Mouse (Mus musculus): ENCODE results near the gene Platr25.
"Not testable (repeated sequence)": the region's sequence is repeated elsewhere in the genome, so short reads cannot be mapped to it uniquely, and the experiment has no call there.

The Platr25 gene

GRCm38 (mm10) chr13:62760432-62761415 lies at the start of gene Platr25:
Gene Platr25 (minus strand): TSS chr13:62760709.
- peak; percentile 26 for DNase-seq (ENCODE audit: low read depth, low spot score)

GRCm38 (mm10) chr13:62807981-62808380 lies 47.5 kb upstream of the Platr25 start:
- DNase-seq (ENCODE audit: low read depth, low spot score), result not testable (repeated sequence)

DNA sequence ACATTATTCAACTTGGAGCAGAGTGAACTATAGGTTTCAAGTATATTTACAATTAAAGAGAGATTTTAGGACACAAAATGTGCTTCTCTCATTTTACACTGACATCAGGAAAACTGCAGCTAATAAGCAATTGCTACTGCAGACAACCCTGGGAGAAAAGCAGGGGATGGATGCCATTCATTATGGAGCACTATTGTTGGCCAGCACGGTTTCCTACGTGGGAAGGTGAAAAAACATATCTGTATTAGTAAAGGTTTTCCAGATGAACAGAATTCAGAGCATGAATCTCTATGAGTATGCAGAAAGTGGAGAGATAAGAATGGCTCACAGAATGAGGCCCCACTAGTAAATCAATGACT lies 25.6 kb upstream of the Platr25 start:
- not testable (repeated sequence) for DNase-seq (ENCODE audit: low read depth, low spot score)

DNA sequence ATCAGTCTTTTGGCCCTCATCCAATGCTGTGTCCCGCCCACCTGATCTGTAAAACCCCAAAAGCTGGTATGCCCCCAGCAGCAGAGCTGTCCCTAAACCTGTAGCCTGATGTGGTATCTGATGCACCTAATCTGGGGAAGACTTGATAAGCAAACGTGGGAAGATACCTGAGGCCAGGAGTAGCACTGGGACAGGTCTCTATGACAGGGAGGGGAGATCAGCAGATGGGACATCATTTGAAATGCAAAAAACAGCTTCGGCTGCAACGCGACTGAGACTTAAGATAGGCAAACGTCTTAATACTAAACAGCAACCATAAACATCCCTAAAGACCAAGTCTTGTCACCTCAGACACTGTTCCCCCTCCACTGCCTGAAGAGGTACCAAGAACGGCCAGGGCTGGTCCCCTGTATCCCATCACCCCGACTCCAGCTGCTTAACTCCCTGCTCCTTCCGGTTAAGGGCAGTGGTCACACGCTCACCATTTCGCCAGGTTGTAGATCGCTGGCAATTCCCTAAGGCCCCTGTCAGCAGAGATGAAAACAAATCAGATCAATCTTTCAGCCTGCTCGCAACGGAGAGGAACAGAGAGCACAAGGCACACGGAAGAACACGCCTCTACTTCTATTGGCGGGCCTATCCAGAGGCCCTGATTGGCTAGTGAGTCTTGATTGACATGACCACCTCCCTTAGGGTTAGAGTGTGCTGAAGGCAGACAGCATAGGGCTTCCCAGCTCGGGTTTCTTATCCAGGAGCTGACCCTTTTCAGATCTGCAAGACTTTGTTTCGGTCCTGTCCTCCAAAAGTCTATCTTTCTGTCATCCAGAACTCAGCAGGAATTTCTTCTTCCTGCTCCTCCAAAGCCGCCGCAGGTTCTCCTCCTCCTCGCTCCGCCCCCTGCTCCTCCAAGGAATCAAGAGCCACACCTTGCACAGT lies 25.0 kb upstream of the Platr25 start, which contains the start of gene Gm5141:
Gene Gm5141 (minus strand): TSS at position 610 of the 936 bp plus-strand sequence.
- not testable (repeated sequence) for DNase-seq (ENCODE audit: low read depth, low spot score)

- not testable (repeated sequence) for DNase-seq (ENCODE audit: low read depth, low spot score)
These were observed 3.3 kb upstream of the Platr25 start for GRCm38 (mm10) chr13:62763806-62764205.

- no peak for DNase-seq (ENCODE audit: low read depth, low spot score)
These were observed 27.2 kb downstream of the Platr25 start for GRCm38 (mm10) chr13:62733322-62733721.

DNA sequence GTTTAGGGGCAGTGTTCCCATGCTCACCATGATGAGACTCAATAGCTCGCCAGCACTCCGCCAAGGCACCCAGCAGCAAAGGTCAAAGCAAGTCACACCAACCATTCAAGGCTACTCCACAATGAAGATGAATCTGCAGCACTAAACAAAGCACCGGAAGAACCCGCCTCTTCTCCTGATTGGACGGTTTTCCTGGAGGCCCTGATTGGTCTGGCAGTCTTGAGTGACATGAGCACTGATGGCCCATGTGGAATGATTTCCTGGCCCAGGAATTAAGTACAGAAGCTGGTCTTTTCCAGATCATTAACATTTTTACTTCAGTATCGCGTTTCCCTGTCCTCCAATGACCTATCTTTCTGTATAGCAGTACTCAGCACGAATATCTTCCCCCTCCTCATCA lies 47.9 kb downstream of the Platr25 start:
- DNase-seq (ENCODE audit: low read depth, low spot score), result not testable (repeated sequence)

DNA sequence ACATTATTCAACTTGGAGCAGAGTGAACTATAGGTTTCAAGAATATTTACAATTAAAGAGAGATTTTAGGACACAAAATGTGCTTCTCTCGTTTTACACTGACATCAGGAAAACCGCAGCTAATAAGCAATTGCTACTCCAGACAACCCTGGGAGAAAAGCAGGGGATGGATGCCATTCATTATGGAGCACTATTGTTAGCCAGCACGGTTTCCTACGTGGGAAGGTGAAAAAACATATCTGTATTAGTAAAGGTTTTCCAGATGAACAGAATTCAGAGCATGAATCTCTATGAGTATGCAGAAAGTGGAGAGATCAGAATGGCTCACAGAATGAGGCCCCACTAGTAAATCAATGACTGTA lies 75.2 kb downstream of the Platr25 start:
- DNase-seq (ENCODE audit: low read depth, low spot score), result not testable (repeated sequence)

DNA sequence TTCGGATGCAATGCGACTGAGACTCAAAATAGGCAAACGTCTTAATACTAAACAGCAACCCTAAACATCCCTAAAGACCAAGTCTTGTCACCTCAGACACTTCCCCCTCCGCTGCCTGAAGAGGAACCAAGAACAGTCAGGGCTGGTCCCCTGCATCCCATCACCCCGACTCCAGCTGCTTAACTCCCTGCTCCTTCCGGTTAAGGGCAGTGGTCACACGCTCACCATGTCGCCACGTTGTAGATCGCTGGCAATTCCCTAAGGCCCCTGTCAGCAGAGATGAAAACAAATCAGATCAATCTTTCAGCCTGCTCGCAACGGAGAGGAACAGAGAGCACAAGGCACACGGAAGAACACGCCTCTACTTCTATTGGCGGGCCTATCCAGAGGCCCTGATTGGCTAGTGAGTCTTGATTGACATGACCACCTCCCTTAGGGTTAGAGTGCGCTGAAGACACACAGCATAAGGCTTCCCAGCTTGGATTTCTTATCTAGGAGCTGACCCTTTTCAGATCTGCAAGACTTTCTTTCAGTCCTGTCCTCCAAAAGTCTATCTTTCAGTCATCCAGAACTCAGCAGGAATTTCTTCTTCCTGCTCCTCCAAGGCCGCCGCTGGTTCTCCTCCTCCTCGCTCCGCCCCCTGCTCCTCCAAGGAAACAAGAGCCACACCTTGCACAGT lies 75.8 kb downstream of the Platr25 start:
- DNase-seq (ENCODE audit: low read depth, low spot score), result not testable (repeated sequence)

- no peak for DNase-seq (ENCODE audit: low read depth, low spot score)
These were observed 107.2 kb downstream of the Platr25 start for GRCm38 (mm10) chr13:62653369-62653743.

DNA sequence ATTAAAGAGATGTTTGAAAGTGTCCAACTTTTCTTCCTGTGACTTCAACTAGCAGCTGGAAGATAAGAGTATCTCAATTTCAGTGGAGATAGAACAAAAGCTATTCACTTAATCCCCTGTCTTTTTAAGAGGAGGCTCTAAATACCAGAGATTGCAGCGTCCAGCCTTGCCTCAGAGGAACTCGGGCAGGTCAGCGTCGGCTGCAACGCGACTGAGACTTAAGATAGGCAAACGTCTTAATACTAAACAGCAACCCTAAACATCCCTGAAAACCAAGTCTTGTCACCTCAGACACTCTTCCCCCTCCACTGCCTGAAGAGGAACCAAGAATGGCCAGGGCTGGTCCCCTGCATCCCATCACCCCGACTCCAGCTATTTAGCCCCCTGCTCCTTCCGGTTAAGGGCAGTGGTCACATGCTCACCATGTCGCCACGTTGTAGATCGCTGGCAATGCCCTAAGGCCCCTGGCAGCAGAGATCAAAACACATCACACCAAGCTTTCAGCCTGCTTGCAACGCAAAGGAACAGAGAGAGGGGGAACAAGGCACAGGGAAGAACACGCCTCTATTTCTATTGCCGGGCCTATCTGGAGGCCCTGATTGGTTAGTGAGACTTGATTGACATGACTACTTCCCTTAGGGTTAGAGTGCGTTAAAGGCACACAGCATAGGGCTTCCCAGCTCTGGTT lies 107.7 kb downstream of the Platr25 start:
- DNase-seq (ENCODE audit: low read depth, low spot score), result peak; percentile 52

DNA sequence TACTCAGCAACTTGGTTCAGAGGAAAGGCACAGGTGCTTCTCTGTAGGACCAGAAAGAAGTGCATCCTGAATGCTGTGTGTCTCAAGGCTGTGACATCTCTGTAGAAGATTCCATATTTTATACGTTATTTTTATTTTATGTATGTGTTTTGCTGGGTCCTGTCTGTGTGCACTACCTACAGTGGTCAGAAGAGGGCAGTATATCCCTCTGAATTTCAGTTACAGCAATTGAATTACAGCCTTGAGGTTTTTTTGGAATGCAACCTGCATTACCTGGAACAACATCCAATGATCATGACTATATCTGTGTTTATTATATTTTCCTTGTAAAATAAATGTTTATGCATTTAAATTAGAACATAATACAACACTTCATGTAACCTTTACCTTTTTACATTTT lies 133.4 kb downstream of the Platr25 start:
- peak; percentile 18 for DNase-seq (ENCODE audit: low read depth, low spot score)

DNA sequence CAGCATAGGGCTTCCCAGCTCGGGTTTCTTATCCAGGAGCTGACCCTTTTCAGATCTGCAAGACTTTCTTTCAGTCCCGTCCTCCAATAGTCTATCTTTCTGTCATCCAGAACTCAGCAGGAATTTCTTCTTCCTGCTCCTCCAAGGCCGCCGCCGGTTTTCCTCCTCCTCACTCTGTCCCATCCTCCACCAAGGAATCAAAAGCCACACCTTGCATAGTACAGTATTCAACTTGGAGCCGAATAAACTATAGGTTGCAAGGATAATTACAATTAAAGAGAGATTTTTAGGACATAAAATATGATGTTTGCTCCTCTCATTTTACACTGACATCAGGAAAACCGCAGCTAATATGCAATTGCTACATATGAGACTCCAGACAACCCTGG lies 136.2 kb downstream of the Platr25 start:
- DNase-seq (ENCODE audit: low read depth, low spot score), result not testable (repeated sequence)

DNA sequence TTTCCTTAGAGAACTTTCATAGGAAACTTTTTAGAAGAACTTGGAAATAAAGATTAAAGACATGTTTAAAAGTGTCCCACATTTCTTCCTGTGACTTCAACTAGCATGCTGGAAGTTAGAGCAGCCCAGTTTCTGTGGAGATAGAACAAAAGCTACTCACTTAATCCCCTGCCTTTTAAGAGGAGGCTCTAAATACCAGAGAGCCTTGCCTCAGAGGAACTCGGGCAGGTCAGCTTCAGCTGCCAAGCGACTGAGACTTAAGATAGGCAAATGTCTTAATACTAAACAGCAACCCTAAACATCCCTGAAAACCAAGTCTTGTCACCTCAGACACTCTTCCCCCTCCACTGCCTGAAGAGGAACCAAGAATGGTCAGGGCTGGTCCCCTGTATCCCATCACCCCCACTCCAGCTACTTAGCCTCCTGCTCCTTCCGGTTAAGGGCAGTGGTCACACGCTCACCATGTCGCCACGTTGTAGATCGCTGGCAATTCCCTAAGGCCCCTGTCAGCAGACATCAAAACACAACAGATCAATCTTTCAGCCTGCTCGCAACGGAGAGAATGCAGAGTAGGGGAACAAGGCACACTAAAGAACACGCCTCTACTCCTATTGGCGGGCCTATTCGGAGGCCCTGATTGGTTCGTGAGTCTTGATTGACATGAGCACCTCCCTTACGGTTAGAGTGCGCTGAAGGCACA lies 136.8 kb downstream of the Platr25 start, which contains the start of gene 6720489N17Rik:
Gene 6720489N17Rik (minus strand): TSS at position 606 of the 700 bp plus-strand sequence.
- DNase-seq (ENCODE audit: low read depth, low spot score), result peak; percentile 49
